Mouse (Mus musculus): Measurements from ENCODE around the gene Gm8334. TPM values are rescaled to one million over a fixed set of nuclear protein-coding genes. Genes with fewer than 3 reads are reported as not detected.
"Not testable (repeated sequence)": the region's sequence is repeated elsewhere in the genome, so short reads cannot be mapped to it uniquely, and the experiment has no call there.

Gene Gm8334
- polyA plus RNA-seq (2014; fragmentation: Nextera tagmentation; extraction: Ambion mirVana), result not detected in 2 replicates

DNA sequence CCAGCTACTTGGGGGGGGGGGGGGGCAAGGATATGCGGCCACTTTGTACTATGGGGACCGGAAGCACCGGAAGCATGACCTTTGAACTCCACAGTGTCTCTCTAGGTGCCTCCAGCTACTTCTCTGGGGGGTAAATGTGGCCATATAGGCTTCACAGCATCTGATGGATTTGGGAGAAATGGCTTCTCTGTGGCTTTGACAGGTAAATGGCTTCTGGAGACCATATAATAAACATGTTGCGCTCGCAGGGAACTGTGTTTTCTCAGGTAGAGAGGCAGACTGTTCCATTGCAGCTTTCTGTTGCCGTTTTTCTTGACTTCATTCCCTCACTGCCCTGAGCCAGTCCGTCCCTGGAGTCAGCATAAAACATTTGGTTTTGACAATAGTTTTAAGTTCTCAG, at the start of gene Gm8334:
TSS of gene Gm8334 (minus strand) at position 101 of the 400 bp plus-strand sequence.
- not testable (repeated sequence) for H3K36me3 ChIP-seq (ENCODE audit: control insufficient read depth, insufficient read depth, low read length); H3K4me3 ChIP-seq (ENCODE audit: low read depth, low read length); H3K9me3 ChIP-seq (ENCODE audit: control insufficient read depth, low read length); H3K27me3 ChIP-seq (replicated peaks; ENCODE audit: control insufficient read depth, insufficient read depth, low read length); H3K4me2 ChIP-seq; H3K9ac ChIP-seq (ENCODE audit: low read depth, low read length); ATAC-seq (replicated peaks; ENCODE audit: low FRiP score); H3K27ac ChIP-seq (ENCODE audit: low read depth, low read length); H3K4me1 ChIP-seq (replicated peaks; ENCODE audit: control insufficient read depth, insufficient read depth, low read length); DNase-seq (ENCODE audit: low spot score)
- 95% methylated on average over 2 of the region's 7 CpGs for WGBS

DNA sequence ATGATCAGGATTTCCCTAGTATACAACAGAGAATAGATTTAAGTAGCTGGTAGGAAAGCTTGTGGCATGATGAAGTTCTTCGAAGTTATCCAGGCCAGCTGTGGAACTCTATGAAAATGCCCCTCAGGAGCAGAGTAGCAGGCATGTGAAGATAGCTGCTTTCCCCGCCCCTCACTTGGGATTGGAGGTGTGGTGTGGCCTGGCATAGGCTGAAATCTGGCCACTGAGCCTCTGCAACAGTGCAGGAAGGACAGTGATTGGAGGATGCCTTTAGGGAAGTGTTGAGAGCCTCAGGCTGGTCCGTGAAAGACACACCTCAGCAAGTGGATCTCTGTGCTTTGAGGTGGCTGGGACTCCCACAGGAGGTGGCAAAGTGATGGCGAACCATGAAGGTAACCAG, 48.3 kb upstream of the Gm8334 start, which contains the start of gene Gm15127:
TSS of gene Gm15127 (plus strand) at position 301 of the 400 bp plus-strand sequence.
- H3K9me3 ChIP-seq (ENCODE audit: control insufficient read depth, low read length); H3K9ac ChIP-seq (ENCODE audit: low read depth, low read length); H3K4me2 ChIP-seq; H3K4me3 ChIP-seq (ENCODE audit: low read depth, low read length); H3K27ac ChIP-seq (ENCODE audit: low read depth, low read length); H3K36me3 ChIP-seq (ENCODE audit: control insufficient read depth, insufficient read depth, low read length); H3K4me1 ChIP-seq (replicated peaks; ENCODE audit: control insufficient read depth, insufficient read depth, low read length); H3K27me3 ChIP-seq (replicated peaks; ENCODE audit: control insufficient read depth, insufficient read depth, low read length); DNase-seq (ENCODE audit: low spot score); ATAC-seq (replicated peaks; ENCODE audit: low FRiP score): not testable (repeated sequence)
- 96% methylated on average over 2 of the region's 4 CpGs for WGBS

Other genes with a start within 250 kb of the Gm8334 start
- not detected in 2 replicates for gene Gm15114, start 126.2 kb downstream of the Gm8334 start, polyA plus RNA-seq (2014; fragmentation: Nextera tagmentation; extraction: Ambion mirVana)
- gene Gm15127, start 48.4 kb upstream of the Gm8334 start, polyA plus RNA-seq (2014; fragmentation: Nextera tagmentation; extraction: Ambion mirVana), result not detected in 2 replicates
- gene Luzp4, start 242.5 kb upstream of the Gm8334 start, polyA plus RNA-seq (2014; fragmentation: Nextera tagmentation; extraction: Ambion mirVana), result not detected in 2 replicates